Comparison of ENCODE assay signal across 10 mouse cellular contexts in the genomic region with DNA sequence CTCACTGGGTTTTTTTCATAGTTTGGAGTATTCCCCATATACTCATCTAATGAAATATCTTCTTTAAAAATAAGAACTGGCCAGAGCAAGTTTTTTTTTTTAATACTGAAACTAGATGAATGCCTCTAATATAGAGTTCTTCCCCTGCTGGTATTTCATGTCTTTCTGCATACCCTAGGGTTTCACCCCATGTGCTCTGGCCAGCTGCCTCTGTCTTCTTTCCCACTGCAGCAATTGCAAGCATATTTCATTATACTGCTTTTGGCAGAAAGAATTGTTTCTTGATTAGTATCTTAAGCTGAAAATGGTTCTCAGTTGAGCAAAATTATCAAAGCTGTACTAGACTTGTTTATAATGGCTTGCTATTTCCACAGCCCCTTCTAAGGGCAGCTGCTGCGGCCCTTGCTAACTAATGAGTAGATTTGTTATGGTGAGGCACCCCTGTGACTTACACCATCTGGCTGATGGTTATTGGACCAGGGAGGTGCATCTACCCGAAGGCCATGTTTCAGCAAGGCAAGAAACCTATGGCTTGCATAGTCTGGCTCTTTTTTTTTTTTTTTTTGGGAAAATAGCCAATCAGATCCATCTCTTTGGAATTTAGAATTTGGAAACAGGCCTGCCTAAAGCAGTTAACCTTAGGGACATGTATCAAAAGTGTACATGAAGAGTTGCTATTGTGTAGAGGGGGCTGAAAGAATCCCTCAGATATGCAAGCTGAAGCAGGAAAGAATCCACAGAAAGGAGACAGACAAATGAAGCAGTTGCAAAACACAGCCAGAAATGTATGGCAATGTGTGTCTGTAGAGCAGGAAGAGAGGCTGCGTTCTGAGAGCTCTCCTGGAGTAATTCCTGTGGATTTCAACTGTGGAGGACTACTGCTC. TPM values are rescaled to one million over a fixed set of nuclear protein-coding genes. Genes with fewer than 3 reads are reported as not detected.
DNase-seq lines count a peak whose midpoint lies in the region; ATAC-seq and TF ChIP-seq lines count a peak whose summit lies in the region.
"Had no signal": no experiment of that assay in that cellular context is flagged by ENCODE, and none has a peak within 500 bp of the region (broad histone marks: within the 10 kb centered on the region; RNA-seq: fewer than 3 reads in every experiment).

No protein-coding gene starts in this region.

- no peak for ATAC-seq in forebrain, embryonic 14.5 days
- ATAC-seq in forebrain, embryonic 16.5 days: no peak
- ATAC-seq in stomach, embryonic 14.5 days (ENCODE audit: insufficient number of reproducible peaks, insufficient read depth, low FRiP score, low read depth): peak; percentile 61; the same call in 1 of the 2 replicates
- ATAC-seq in stomach, postnatal 0 days (ENCODE audit: low FRiP score, low TSS enrichment): no peak
- ATAC-seq in activated CD4-positive, CD25-positive, alpha-beta regulatory T cell, adult 4 months: no peak

- no peaks in the 10 kb centered on the region for H3K27me3 ChIP-seq in forebrain, embryonic 14.5 days (replicated peaks; ENCODE audit: control insufficient read depth, insufficient read depth, low read length)
- H3K27me3 ChIP-seq in forebrain, embryonic 16.5 days (replicated peaks; ENCODE audit: control insufficient read depth, insufficient read depth, low read length): no peaks in the 10 kb centered on the region
- no peaks in the 10 kb centered on the region for H3K27me3 ChIP-seq in stomach, embryonic 14.5 days (ENCODE audit: control insufficient read depth, insufficient read depth, low read length)
- no peaks in the 10 kb centered on the region for H3K27me3 ChIP-seq in stomach, postnatal 0 days (ENCODE audit: control insufficient read depth, insufficient read depth, low read length)
- H3K27me3 ChIP-seq: heart, embryonic 15.5 days; megakaryocyte, embryonic 14.5 days had no signal

- H3K9me3 ChIP-seq in forebrain, embryonic 14.5 days (replicated peaks; ENCODE audit: control insufficient read depth, low read length): no peaks in the 10 kb centered on the region
- no peaks in the 10 kb centered on the region for H3K9me3 ChIP-seq in forebrain, embryonic 16.5 days (ENCODE audit: control insufficient read depth, low read length)
- H3K9me3 ChIP-seq in stomach, embryonic 14.5 days (ENCODE audit: control insufficient read depth, low read depth, low read length): no peaks in the 10 kb centered on the region
- H3K9me3 ChIP-seq in stomach, postnatal 0 days (ENCODE audit: control insufficient read depth, low read length): no peaks in the 10 kb centered on the region
- H3K9me3 ChIP-seq: heart, embryonic 15.5 days; megakaryocyte, embryonic 14.5 days had no signal

- H3K4me3 ChIP-seq in forebrain, embryonic 14.5 days (ENCODE audit: low read depth, low read length): no peak overlapping the region
- H3K4me3 ChIP-seq in forebrain, embryonic 16.5 days (replicated peaks; ENCODE audit: low read length): no peak overlapping the region
- H3K4me3 ChIP-seq in stomach, embryonic 14.5 days (ENCODE audit: low read depth, low read length): no peak overlapping the region
- H3K4me3 ChIP-seq in stomach, postnatal 0 days (ENCODE audit: low read depth, low read length): no peak overlapping the region
- H3K4me3 ChIP-seq: heart, embryonic 15.5 days; megakaryocyte, embryonic 14.5 days had no signal

- DNase-seq in forebrain, embryonic 14.5 days (ENCODE audit: low spot score): peak; percentile 5
- no peak for DNase-seq in stomach, postnatal 0 days (ENCODE audit: low spot score)
- peak; percentile 15 for DNase-seq in kidney, adult 9 months
- no peak for DNase-seq in right cerebral cortex, postnatal 25 days
- DNase-seq in adrenal gland, adult (ENCODE audit: inconsistent age in 2 of 2, low spot score in 1 of 2): no peak

- no peak overlapping the region for H3K27ac ChIP-seq in forebrain, embryonic 14.5 days (ENCODE audit: low read depth, low read length)
- no peak overlapping the region for H3K27ac ChIP-seq in forebrain, embryonic 16.5 days (ENCODE audit: low read length)
- no peak overlapping the region for H3K27ac ChIP-seq in stomach, embryonic 14.5 days (ENCODE audit: low read length)
- H3K27ac ChIP-seq in stomach, postnatal 0 days (replicated peaks): no peak overlapping the region
- H3K27ac ChIP-seq: heart, embryonic 15.5 days had no signal

- no peak for TF ChIP-seq EP300 in stomach, postnatal 0 days (optimal IDR thresholded peaks at IDR 0.05)

- no peak for TF ChIP-seq CTCF in stomach, postnatal 0 days (IDR thresholded peaks at IDR 0.05; ENCODE audit: low read depth)

- H3K4me2 ChIP-seq in forebrain, embryonic 14.5 days (ENCODE audit: low read length): no peak overlapping the region
- no peak overlapping the region for H3K4me2 ChIP-seq in forebrain, embryonic 16.5 days (ENCODE audit: low read length)
- no peak overlapping the region for H3K4me2 ChIP-seq in stomach, embryonic 14.5 days (replicated peaks; ENCODE audit: low read depth, low read length)
- H3K4me2 ChIP-seq in stomach, postnatal 0 days (replicated peaks; ENCODE audit: low read depth): no peak overlapping the region
- H3K4me2 ChIP-seq: heart, embryonic 15.5 days had no signal

- H3K36me3 ChIP-seq in forebrain, embryonic 14.5 days (ENCODE audit: control insufficient read depth, insufficient read depth, low read length): no peaks in the 10 kb centered on the region
- H3K36me3 ChIP-seq in forebrain, embryonic 16.5 days (ENCODE audit: control insufficient read depth, insufficient read depth): no peaks in the 10 kb centered on the region
- no peaks in the 10 kb centered on the region for H3K36me3 ChIP-seq in stomach, embryonic 14.5 days (ENCODE audit: control insufficient read depth, insufficient read depth, low read length)
- H3K36me3 ChIP-seq in stomach, postnatal 0 days (ENCODE audit: control insufficient read depth, insufficient read depth, low read length): no peaks in the 10 kb centered on the region
- H3K36me3 ChIP-seq: heart, embryonic 15.5 days had no signal

- H3K4me1 ChIP-seq in forebrain, embryonic 14.5 days (ENCODE audit: control insufficient read depth, insufficient read depth, low read length): no peaks in the 10 kb centered on the region
- no peaks in the 10 kb centered on the region for H3K4me1 ChIP-seq in forebrain, embryonic 16.5 days (replicated peaks; ENCODE audit: control insufficient read depth, insufficient read depth, low read length)
- H3K4me1 ChIP-seq in stomach, embryonic 14.5 days (ENCODE audit: control insufficient read depth, insufficient read depth, low read length): no peaks in the 10 kb centered on the region
- no peaks in the 10 kb centered on the region for H3K4me1 ChIP-seq in stomach, postnatal 0 days (replicated peaks; ENCODE audit: control insufficient read depth, insufficient read depth)
- H3K4me1 ChIP-seq: heart, embryonic 15.5 days; megakaryocyte, embryonic 14.5 days had no signal

- whole genome bisulfite sequencing in forebrain, embryonic 14.5 days: 77% methylated on average over 3 of the region's 3 CpGs
- WGBS in forebrain, embryonic 16.5 days: 69% methylated on average over 3 of the region's 3 CpGs
- WGBS in stomach, embryonic 14.5 days: 30% methylated on average over 3 of the region's 3 CpGs
- whole genome bisulfite sequencing in stomach, postnatal 0 days: 41% methylated on average over 3 of the region's 3 CpGs

- no peak overlapping the region for H3K9ac ChIP-seq in forebrain, embryonic 14.5 days (ENCODE audit: low read length)
- H3K9ac ChIP-seq in forebrain, embryonic 16.5 days (replicated peaks; ENCODE audit: low read depth, low read length): no peak overlapping the region
- H3K9ac ChIP-seq in stomach, embryonic 14.5 days (replicated peaks; ENCODE audit: low read depth, low read length): no peak overlapping the region
- H3K9ac ChIP-seq in stomach, postnatal 0 days (ENCODE audit: low read length): no peak overlapping the region
- H3K9ac ChIP-seq: heart, embryonic 15.5 days had no signal

RNA-seq across cellular contexts. Expression of gene Trim52, which starts 30.6 kb away (rescaled TPM):
- not detected in 2 replicates for polyA plus RNA-seq in forebrain, embryonic 14.5 days (2014; fragmentation: Nextera tagmentation; extraction: Ambion mirVana)
- not detected in 2 replicates for polyA plus RNA-seq in forebrain, embryonic 16.5 days (2015; fragmentation: Nextera tagmentation; extraction: Ambion mirVana)
- polyA plus RNA-seq in stomach, embryonic 14.5 days (2014; fragmentation: Nextera tagmentation; extraction: Ambion mirVana): not detected in 2 replicates
- not detected in 2 replicates for polyA plus RNA-seq in stomach, postnatal 0 days (2015; fragmentation: Nextera tagmentation; extraction: Ambion mirVana)
- polyA plus RNA-seq in activated CD4-positive, CD25-positive, alpha-beta regulatory T cell, adult 4 months (2017; shearing (Covaris generic)): under 1 TPM in 1 of 2 experiments, not detected in 1; 0.11 TPM
- polyA plus RNA-seq: heart, embryonic 15.5 days had no signal

Comparison
In these comparisons a context has a peak if more than half of its experiments do, and no peak if none do; other contexts are left out.
1. DNase-seq: peak in forebrain, embryonic 14.5 days (single experiment) and kidney, adult 9 months (single experiment); none in stomach, postnatal 0 days (single experiment), right cerebral cortex, postnatal 25 days (single experiment) and adrenal gland, adult (0 of 2).